24 mouse cellular contexts compared by ENCODE assay signal in genomic region chr3:61395382-61395781, GRCm38 (mm10). TPM values are rescaled to one million over a fixed set of nuclear protein-coding genes. Genes with fewer than 3 reads are reported as not detected.
DNase-seq lines count a peak whose midpoint lies in the region; ATAC-seq and TF ChIP-seq lines count a peak whose summit lies in the region.
"Had no signal": no experiment of that assay in that cellular context is flagged by ENCODE, and none has a peak within 500 bp of the region (broad histone marks: within the 10 kb centered on the region; RNA-seq: fewer than 3 reads in every experiment).

No protein-coding gene starts in this region.

- peak overlapping the region; percentile 93 for H3K27ac ChIP-seq in bone marrow macrophage, adult 2 months (ENCODE audit: insufficient read depth, low read depth, low read length)
- no peak overlapping the region for H3K27ac ChIP-seq in liver, embryonic 11.5 days (ENCODE audit: low read depth, low read length)
- H3K27ac ChIP-seq in kidney, embryonic 15.5 days, result no peak overlapping the region
- H3K27ac ChIP-seq: embryonic facial prominence, embryonic 10.5 days; embryonic facial prominence, embryonic 12.5 days; forebrain, embryonic 13.5 days; forebrain, embryonic 15.5 days had no signal

- WGBS in liver, embryonic 11.5 days, result 82% methylated on average over 3 of the region's 3 CpGs
- 87% methylated on average over 3 of the region's 3 CpGs for WGBS in kidney, embryonic 15.5 days

- no peak overlapping the region for H3K4me3 ChIP-seq in C2C12 (ENCODE audit: insufficient read depth, poor library complexity, severe bottlenecking)
- H3K4me3 ChIP-seq in bone marrow macrophage, adult 2 months (ENCODE audit: insufficient read depth, low read length), result no peak overlapping the region
- no peak overlapping the region for H3K4me3 ChIP-seq in liver, embryonic 11.5 days (ENCODE audit: low read depth, low read length)
- no peak overlapping the region for H3K4me3 ChIP-seq in kidney, embryonic 15.5 days (replicated peaks)
- H3K4me3 ChIP-seq: embryonic facial prominence, embryonic 10.5 days; embryonic facial prominence, embryonic 12.5 days; forebrain, embryonic 13.5 days; forebrain, embryonic 15.5 days had no signal

- H3K79me3 ChIP-seq in C2C12 (ENCODE audit: low read depth), result no peaks in the 10 kb centered on the region

- no peak overlapping the region for H3ac ChIP-seq in C2C12 (ENCODE audit: control insufficient read depth, insufficient read length, low read depth)

- peaks cover 57% of the 10 kb centered on the region for H3K4me1 ChIP-seq in bone marrow macrophage, adult 2 months (ENCODE audit: control insufficient read depth, insufficient read depth, low read length)
- 0 out of 2 replicates have a peak, but pooled peaks cover 4% of the 10 kb centered on the region for H3K4me1 ChIP-seq in liver, embryonic 11.5 days (replicated peaks; ENCODE audit: control insufficient read depth, insufficient read depth, low read length)
- H3K4me1 ChIP-seq in kidney, embryonic 15.5 days, result no peaks in the 10 kb centered on the region
- H3K4me1 ChIP-seq: embryonic facial prominence, embryonic 10.5 days; embryonic facial prominence, embryonic 12.5 days; forebrain, embryonic 15.5 days had no signal

- no peak for ATAC-seq in liver, embryonic 11.5 days (replicated peaks; ENCODE audit: low FRiP score)
- no peak for ATAC-seq in kidney, embryonic 15.5 days (replicated peaks; ENCODE audit: low FRiP score)
- ATAC-seq: forebrain, embryonic 13.5 days; forebrain, embryonic 15.5 days; forebrain, postnatal 0 days had no signal

- no peaks in the 10 kb centered on the region for H3K9me3 ChIP-seq in liver, embryonic 11.5 days (ENCODE audit: control insufficient read depth, low read length)
- H3K9me3 ChIP-seq in kidney, embryonic 15.5 days (replicated peaks), result no peaks in the 10 kb centered on the region
- H3K9me3 ChIP-seq: embryonic facial prominence, embryonic 10.5 days; embryonic facial prominence, embryonic 12.5 days; forebrain, embryonic 13.5 days; forebrain, embryonic 15.5 days had no signal

- no peak overlapping the region for H3K4me2 ChIP-seq in liver, embryonic 11.5 days
- no peak overlapping the region for H3K4me2 ChIP-seq in kidney, embryonic 15.5 days
- H3K4me2 ChIP-seq: embryonic facial prominence, embryonic 12.5 days; forebrain, embryonic 13.5 days; forebrain, embryonic 15.5 days had no signal

- TF ChIP-seq CTCF in C2C12 (IDR thresholded peaks at IDR 0.05; ENCODE audit: control insufficient read depth, insufficient read depth, insufficient read length), result no peak
- TF ChIP-seq CTCF in bone marrow macrophage, adult 2 months (IDR thresholded peaks at IDR 0.05; ENCODE audit: low read depth, low read length), result no peak

- no peaks in the 10 kb centered on the region for H3K27me3 ChIP-seq in C2C12 (ENCODE audit: control insufficient read depth, insufficient read depth, insufficient read length)
- H3K27me3 ChIP-seq in liver, embryonic 11.5 days (replicated peaks; ENCODE audit: control insufficient read depth, insufficient read depth, low read length), result no peaks in the 10 kb centered on the region
- H3K27me3 ChIP-seq in kidney, embryonic 15.5 days, result no peaks in the 10 kb centered on the region
- H3K27me3 ChIP-seq: embryonic facial prominence, embryonic 12.5 days; forebrain, embryonic 13.5 days; forebrain, embryonic 15.5 days had no signal

- no peak for TF ChIP-seq POLR2A in bone marrow macrophage, adult 2 months (IDR thresholded peaks at IDR 0.05; ENCODE audit: borderline replicate concordance, low read depth, low read length)

- H3K9ac ChIP-seq in liver, embryonic 11.5 days (ENCODE audit: low read depth, low read length), result no peak overlapping the region
- no peak overlapping the region for H3K9ac ChIP-seq in kidney, embryonic 15.5 days
- H3K9ac ChIP-seq: embryonic facial prominence, embryonic 12.5 days; forebrain, embryonic 13.5 days; forebrain, embryonic 15.5 days; forebrain, postnatal 0 days had no signal

- DNase-seq in 3134 (ENCODE audit: extremely low read depth, insufficient read length, low spot score), result peak; percentile 62
- DNase-seq in NIH3T3 (ENCODE audit: low read depth), result peak; percentile 60
- no peak for DNase-seq in liver, embryonic 11.5 days (ENCODE audit: low spot score)
- DNase-seq in kidney, postnatal 14 days, result no peak
- no peak for DNase-seq in spleen, adult 12 weeks (ENCODE audit: low spot score)
- DNase-seq: adrenal gland, adult 2 months; adrenal gland, postnatal 10 days; adrenal gland, postnatal 25 days; B cell, adult 2 months; cerebellum, adult 11-12 months; cerebellum, adult 2 months; cerebellum, adult 9-10 months; cerebellum, postnatal 10 days; cerebellum, postnatal 25 days; forebrain, postnatal 0 days had no signal

- no peaks in the 10 kb centered on the region for H3K79me2 ChIP-seq in C2C12 (ENCODE audit: control insufficient read depth, insufficient read depth)

- H3K36me3 ChIP-seq in C2C12 (ENCODE audit: control insufficient read depth, insufficient read depth), result no peaks in the 10 kb centered on the region
- H3K36me3 ChIP-seq in liver, embryonic 11.5 days (ENCODE audit: control insufficient read depth, insufficient read depth, low read length), result no peaks in the 10 kb centered on the region
- H3K36me3 ChIP-seq in kidney, embryonic 15.5 days, result no peaks in the 10 kb centered on the region
- H3K36me3 ChIP-seq: embryonic facial prominence, embryonic 10.5 days; embryonic facial prominence, embryonic 12.5 days; forebrain, embryonic 15.5 days had no signal

TF ChIP-seq in C2C12, 6 proteins besides CTCF, POLR2A, EP300 and RAD21:
- no peak for TF ChIP-seq MAX (IDR thresholded peaks at IDR 0.05)
- peak; percentile 42 for TF ChIP-seq FOSL1 (IDR thresholded peaks at IDR 0.05; ENCODE audit: insufficient read depth, low read length, poor library complexity, severe bottlenecking)
- TF ChIP-seq CEBPB (IDR thresholded peaks at IDR 0.05; ENCODE audit: low read depth), result no peak
- no peak for TF ChIP-seq MYOG (IDR thresholded peaks at IDR 0.05; ENCODE audit: control insufficient read depth, extremely low read depth, insufficient read length)
- no peak for TF ChIP-seq MYOD1 (IDR thresholded peaks at IDR 0.05; ENCODE audit: control insufficient read depth, insufficient read length, low read depth)
- no peak for TF ChIP-seq USF1 (IDR thresholded peaks at IDR 0.05; ENCODE audit: low read depth)

RNA-seq across cellular contexts. Expression of gene B430305J03Rik, which starts 29.6 kb away (rescaled TPM):
- polyA plus RNA-seq in C2C12 (2012; fragmentation: generic; extraction: Trizol), result 3.1 TPM
- polyA plus RNA-seq in bone marrow macrophage, adult 2 months (2012; ENCODE audit: insufficient read depth, insufficient read length, missing spikeins), result 1.9 and 2.7 TPM in 2 replicates
- not detected in 2 replicates for polyA plus RNA-seq in liver, embryonic 11.5 days (2014; fragmentation: Nextera tagmentation; extraction: Ambion mirVana)
- not detected in 2 replicates for polyA plus RNA-seq in kidney, embryonic 15.5 days (2015; fragmentation: Nextera tagmentation; extraction: Ambion mirVana)
- polyA plus RNA-seq: embryonic facial prominence, embryonic 10.5 days; embryonic facial prominence, embryonic 12.5 days; embryonic facial prominence, embryonic 14.5 days; forebrain, embryonic 11.5 days; forebrain, embryonic 13.5 days; forebrain, embryonic 15.5 days; forebrain, postnatal 0 days had no signal

RNA-seq across cellular contexts. Expression of gene Rap2b, which starts 33.9 kb away (rescaled TPM):
- 4.5 TPM for polyA plus RNA-seq in C2C12 (2012; fragmentation: generic; extraction: Trizol)
- 62.7 and 64.1 TPM in 2 replicates for polyA plus RNA-seq in bone marrow macrophage, adult 2 months (2012; ENCODE audit: insufficient read depth, insufficient read length, missing spikeins)
- 7.2 and 7.5 TPM in 2 replicates for polyA plus RNA-seq in liver, embryonic 11.5 days (2014; fragmentation: Nextera tagmentation; extraction: Ambion mirVana)
- polyA plus RNA-seq in kidney, embryonic 15.5 days (2015; fragmentation: Nextera tagmentation; extraction: Ambion mirVana), result 7.3 and 7.4 TPM in 2 replicates

Comparison
In these comparisons a context has a peak if more than half of its experiments do, and no peak if none do; other contexts are left out.
1. DNase-seq: peak in 3134 (single experiment) and NIH3T3 (single experiment); none in liver, embryonic 11.5 days (single experiment), kidney, postnatal 14 days (single experiment) and spleen, adult 12 weeks (single experiment).